Mouse (Mus musculus) liver, embryonic 14.5 days (tissue): Measurements from ENCODE around the gene Tex264.

Experiments used
- CTCF ChIP-seq: IDR thresholded peaks from 2 replicates; pipeline ENCODE4 v1.5.1; 2016; ENCODE audit warnings: antibody characterized with exemption, low read depth, control low read depth
- EP300 ChIP-seq: IDR thresholded peaks from 2 replicates; pipeline ENCODE4 v1.6.1; 2016; ENCODE audit warnings: antibody characterized with exemption, low read depth

DNA sequence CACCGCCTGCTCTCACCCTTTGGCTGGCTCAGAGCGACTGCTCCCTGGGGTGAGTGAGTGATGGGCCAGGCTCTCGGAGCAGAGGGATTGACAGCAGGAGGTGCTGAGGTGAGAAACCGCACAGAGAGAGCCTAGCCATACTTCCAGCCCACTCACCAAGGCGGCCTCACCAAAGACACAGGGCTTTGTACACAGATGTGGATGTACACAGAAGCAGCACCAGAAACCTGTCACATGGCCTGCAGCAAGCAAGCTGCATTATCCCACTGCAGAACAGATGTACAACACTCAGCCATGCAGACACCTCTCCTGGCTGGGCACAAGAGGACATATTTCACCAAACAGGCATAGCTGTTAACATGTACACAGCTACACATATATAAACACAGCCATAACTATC is 28.1 kb downstream of the Tex264 start:
- TF ChIP-seq CTCF (no peak), EP300 (no peak)
